Mouse (Mus musculus) duodenum, adult 2 months (tissue): ENCODE results near the gene Hspa14. TPM values are rescaled to one million over a fixed set of nuclear protein-coding genes. Genes with fewer than 3 reads are reported as not detected.

Experiments used
- polyA plus RNA-seq: library from polyadenylated mRNA; depleted of rRNA; stranded (reverse); fragments of >200 nt; gene quantifications from 2 replicates; pipeline ENCODE4 v1.2.3, GENCODE M21; 2012; ENCODE audit warnings: low replicate concordance; rRNA removed

The Hspa14 gene
- 6.6 and 8.3 TPM in 2 replicates for polyA plus RNA-seq

DNA sequence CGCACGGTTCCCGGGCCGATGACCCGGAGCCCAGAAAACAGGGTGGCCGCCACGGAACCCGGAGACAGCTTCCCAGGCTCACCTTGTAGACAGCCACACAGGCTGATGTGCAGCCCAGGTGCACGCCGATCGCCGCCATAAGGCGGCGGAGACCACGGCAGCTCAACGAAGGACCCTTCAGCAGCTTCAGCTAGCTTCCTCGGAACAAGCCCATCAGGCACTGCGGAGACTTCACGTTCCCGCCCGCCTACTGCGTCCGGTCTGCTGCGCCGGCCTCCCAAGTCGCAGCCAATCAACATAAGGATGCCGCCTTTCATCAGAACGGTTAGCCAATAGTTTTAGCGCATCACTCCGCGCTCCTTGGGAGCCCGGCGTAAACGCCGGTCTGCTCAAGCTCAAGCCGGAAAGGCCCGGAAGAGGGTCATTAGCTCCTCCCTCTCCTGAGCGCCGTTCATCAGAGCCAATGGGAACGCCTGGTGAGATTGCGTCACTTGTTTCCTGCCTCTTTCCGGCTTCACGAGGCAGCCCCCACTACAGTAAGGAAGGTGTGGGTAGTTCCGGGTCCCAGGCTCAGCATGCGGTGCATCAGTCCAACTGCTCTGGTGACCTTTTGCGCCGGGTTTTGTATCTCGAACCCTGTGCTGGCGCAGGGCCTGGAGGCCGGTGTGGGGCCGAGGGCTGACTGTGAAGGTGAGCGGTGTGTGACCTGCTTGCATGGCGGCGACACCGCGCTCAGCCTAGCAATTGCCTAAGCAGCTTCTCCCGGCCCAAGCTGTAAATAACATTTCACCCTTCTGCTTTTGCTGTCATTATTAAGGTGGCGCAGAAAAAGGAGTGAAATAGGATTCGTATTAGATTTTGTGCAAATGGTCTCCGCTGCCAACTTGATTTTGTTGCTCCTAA lies at the start of gene Hspa14, which contains the start of the genes Gm45902 and Cdnf:
Hspa14 (minus strand) TSS at position 263 of the 903 bp plus-strand sequence.
Gm45902 (minus strand) TSS at position 239 of the 903 bp plus-strand sequence.
Cdnf (plus strand) TSS at position 479 of the 903 bp plus-strand sequence.

DNA sequence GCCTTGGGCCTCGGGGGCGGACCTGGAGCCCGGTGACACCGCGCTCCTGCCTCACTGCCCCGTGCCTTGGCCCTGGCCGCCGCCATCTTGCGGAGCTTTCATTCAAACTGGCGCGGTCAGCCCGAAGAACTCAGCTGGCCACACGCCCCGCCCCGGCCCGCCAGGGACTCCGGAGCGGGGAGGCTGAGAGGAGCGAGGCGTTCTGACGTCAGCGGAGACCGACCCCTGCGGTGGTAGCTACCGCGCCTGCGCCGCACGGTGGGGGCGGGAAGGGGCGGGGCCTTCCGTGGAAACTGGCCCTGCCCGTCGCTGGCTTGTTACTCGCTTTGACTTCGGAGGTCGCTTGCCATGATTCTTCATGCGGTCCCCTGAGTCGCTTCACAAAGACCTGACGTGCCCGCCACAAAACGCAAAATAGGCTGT lies 37.7 kb downstream of the Hspa14 start, which contains the start of gene Suv39h2:
Suv39h2 (minus strand) TSS at position 171 of the 423 bp plus-strand sequence.

Other genes starting within 250 kb of the Hspa14 start
- 0.60 and 2.8 TPM in 2 replicates for gene Nmt2, start 228.6 kb downstream of the Hspa14 start, polyA plus RNA-seq
- 0.47 and 0.81 TPM in 2 replicates for gene Rpp38, start 180.2 kb downstream of the Hspa14 start, polyA plus RNA-seq
- not detected in 2 replicates for gene Acbd7, start 176.6 kb downstream of the Hspa14 start, polyA plus RNA-seq
- gene Olah, start 115.6 kb downstream of the Hspa14 start, polyA plus RNA-seq, result not detected in 2 replicates
- not detected in 2 replicates for gene Meig1, start 90.2 kb downstream of the Hspa14 start, polyA plus RNA-seq
- 0.46 and 0.65 TPM in 2 replicates for gene Dclre1c, start 88.7 kb downstream of the Hspa14 start, polyA plus RNA-seq
- gene Suv39h2, start 37.8 kb downstream of the Hspa14 start, polyA plus RNA-seq, result 1.6 and 1.7 TPM in 2 replicates
- 0.71 and 0.97 TPM in 2 replicates for gene Gm45902, start within 50 bp of the Hspa14 start, polyA plus RNA-seq
- gene Cdnf, start 216 bp upstream of the Hspa14 start, polyA plus RNA-seq, result 0.02 and 0.12 TPM in 2 replicates
- 2.0 and 5.6 TPM in 2 replicates for gene Fam107b, start 57.7 kb upstream of the Hspa14 start, polyA plus RNA-seq